Mouse (Mus musculus) MEL (cell line): ENCODE results near the gene Phf13. TPM values are rescaled to one million over a fixed set of nuclear protein-coding genes. Genes with fewer than 3 reads are reported as not detected.

Experiments used
- DNase-seq: peaks from one replicate; pipeline ENCODE4 v3.0.0; 2011; ENCODE audit warnings: low read depth, low spot score
- H3K27ac ChIP-seq: 2 replicates; pipeline ENCODE4 v1.5.1; 2012; ENCODE audit warnings: low read depth, mild to moderate bottlenecking, control low read depth, low read length, moderate library complexity; ENCODE audit not compliant: control insufficient read depth
- H3K27me3 ChIP-seq, 2 experiments: fragments of 150-350 bp in 1 of 2; sonication (generic) in 1 of 2; 2 replicates each; pipeline ENCODE4 v1.6.1; 2012; ENCODE audit warnings: low read length in 2 of 2, mild to moderate bottlenecking in 2 of 2, improper control_type of control experiment in 1 of 2, moderate library complexity in 1 of 2; ENCODE audit not compliant: insufficient read depth in 2 of 2, control insufficient read depth in 1 of 2
- H3K36me3 ChIP-seq, 2 experiments: 2 replicates each; pipeline ENCODE4 v1.6.1; 2012 to 2014; ENCODE audit warnings: low read length in 2 of 2, improper control_type of control experiment in 1 of 2, inconsistent platforms in 1 of 2, mild to moderate bottlenecking in 1 of 2; ENCODE audit not compliant: insufficient read depth in 2 of 2, control insufficient read depth in 1 of 2
- H3K4me1 ChIP-seq, 2 experiments: fragments of 150-350 bp in 1 of 2; sonication (generic) in 1 of 2; 2 replicates each; pipeline ENCODE4 v1.6.1; 2012; ENCODE audit warnings: low read length in 2 of 2, improper control_type of control experiment in 1 of 2, mild to moderate bottlenecking in 1 of 2; ENCODE audit not compliant: insufficient read depth in 2 of 2, control insufficient read depth in 1 of 2
- H3K4me3 ChIP-seq, 2 experiments: fragments of 150-350 bp in 1 of 2; sonication (generic) in 1 of 2; 2 replicates each; pipeline ENCODE4 v1.5.1; 2012; ENCODE audit warnings: low read depth in 2 of 2, low read length in 2 of 2, mild to moderate bottlenecking in 2 of 2, moderate library complexity in 2 of 2, control low read depth in 1 of 2, improper control_type of control experiment in 1 of 2; ENCODE audit not compliant: control insufficient read depth in 1 of 2, insufficient read depth in 1 of 2
- H3K79me2 ChIP-seq: 2 replicates; pipeline ENCODE4 v1.6.1; 2012; ENCODE audit warnings: mild to moderate bottlenecking, low read length, moderate library complexity; ENCODE audit not compliant: control insufficient read depth, poor library complexity, insufficient read depth
- H3K9ac ChIP-seq: 2 replicates; pipeline ENCODE4 v1.6.1; 2012; ENCODE audit warnings: low read depth, mild to moderate bottlenecking, control low read depth, low read length, moderate library complexity; ENCODE audit not compliant: control insufficient read depth, poor library complexity, severe bottlenecking
- H3K9me3 ChIP-seq: fragments of 150-350 bp; sonication (generic); replicated peaks from 2 replicates; pipeline ENCODE4 v1.6.1; 2012; ENCODE audit warnings: mild to moderate bottlenecking, low read length, improper control_type of control experiment, moderate library complexity; ENCODE audit not compliant: insufficient read depth
- BHLHE40 ChIP-seq: IDR thresholded peaks from 2 replicates; pipeline ENCODE4 v1.6.1; 2012; ENCODE audit warnings: low read depth, mild to moderate bottlenecking, inconsistent platforms, low read length, improper control_type of control experiment, borderline replicate concordance
- CHD2 ChIP-seq: IDR thresholded peaks from 2 replicates; pipeline ENCODE4 v1.6.1; 2011; ENCODE audit warnings: low read length, improper control_type of control experiment
- EP300 ChIP-seq, 2 experiments: IDR thresholded peaks; 2 replicates each; pipeline ENCODE4 v1.6.1; 2011; ENCODE audit warnings: improper control_type of control experiment in 2 of 2, low read length in 2 of 2, low read depth in 1 of 2, mild to moderate bottlenecking in 1 of 2
- ETS1 ChIP-seq: IDR thresholded peaks from 2 replicates; pipeline ENCODE4 v1.6.1; 2012; ENCODE audit warnings: low read depth, mild to moderate bottlenecking, inconsistent platforms, low read length, improper control_type of control experiment, moderate library complexity
- GATA1 ChIP-seq: IDR thresholded peaks from 2 replicates; pipeline ENCODE4 v1.6.1; 2011; ENCODE audit warnings: low read depth, low read length, improper control_type of control experiment
- KAT2A ChIP-seq: conservative IDR thresholded peaks from 2 replicates; pipeline ENCODE4 v1.6.1; 2012; ENCODE audit warnings: low read depth, low read length, improper control_type of control experiment, inconsistent platforms
- MAFK ChIP-seq: IDR thresholded peaks from 2 replicates; pipeline ENCODE4 v1.6.1; 2011; ENCODE audit warnings: low read depth, mild to moderate bottlenecking, low read length, improper control_type of control experiment, borderline replicate concordance
- MYC ChIP-seq: IDR thresholded peaks from 2 replicates; pipeline ENCODE4 v1.6.1; 2011; ENCODE audit warnings: low read depth, mild to moderate bottlenecking, low read length, improper control_type of control experiment, moderate library complexity
- NRF1 ChIP-seq: IDR thresholded peaks from 2 replicates; pipeline ENCODE4 v1.6.1; 2014; ENCODE audit warnings: low read depth, mild to moderate bottlenecking, inconsistent platforms, low read length, improper control_type of control experiment, moderate library complexity; ENCODE audit not compliant: poor library complexity, insufficient read depth, severe bottlenecking
- POLR2A ChIP-seq, 2 experiments: IDR thresholded peaks; 2 replicates each; pipeline ENCODE4 v1.6.1; 2011 to 2012; ENCODE audit warnings: low read length in 2 of 2, mild to moderate bottlenecking in 2 of 2, control low read depth in 1 of 2, improper control_type of control experiment in 1 of 2, low read depth in 1 of 2, moderate library complexity in 1 of 2; ENCODE audit not compliant: control insufficient read depth in 1 of 2, insufficient read depth in 1 of 2, poor library complexity in 1 of 2
- SIN3A ChIP-seq: IDR thresholded peaks from 2 replicates; pipeline ENCODE4 v1.6.1; 2012; ENCODE audit warnings: low read length, improper control_type of control experiment, inconsistent platforms
- SMC3 ChIP-seq: IDR thresholded peaks from 2 replicates; pipeline ENCODE4 v1.6.1; 2011; ENCODE audit warnings: low read depth, low read length, improper control_type of control experiment
- USF2 ChIP-seq, 2 experiments: IDR thresholded peaks; 2 replicates each; pipeline ENCODE4 v1.6.1; 2011 to 2012; ENCODE audit warnings: improper control_type of control experiment in 2 of 2, low read length in 2 of 2, borderline replicate concordance in 1 of 2, inconsistent platforms in 1 of 2, low read depth in 1 of 2, mild to moderate bottlenecking in 1 of 2; ENCODE audit not compliant: insufficient read depth in 1 of 2
- ZKSCAN1 ChIP-seq: IDR thresholded peaks from 2 replicates; pipeline ENCODE4 v1.6.1; 2012; ENCODE audit warnings: low read depth, mild to moderate bottlenecking, inconsistent platforms, low read length, improper control_type of control experiment, moderate library complexity
- ZMIZ1 ChIP-seq: IDR thresholded peaks from 2 replicates; pipeline ENCODE4 v1.6.1; 2012; ENCODE audit warnings: low read depth, mild to moderate bottlenecking, inconsistent platforms, low read length, improper control_type of control experiment, moderate library complexity
- polyA plus RNA-seq, 2 experiments: library from polyadenylated mRNA; stranded (reverse) in 1 of 2; unstranded in 1 of 2; fragments of >175 nt in 1 of 2; fragments of >200 nt in 1 of 2; gene quantifications; 2 replicates each; pipeline versions ENCODE4 v1.2.1 to v1.2.4; 2012; ENCODE audit warnings: low replicate concordance in 2 of 2, low read depth in 1 of 2; ENCODE audit not compliant: insufficient read length in 2 of 2, insufficient read depth in 1 of 2, missing spikeins in 1 of 2
- total RNA-seq: library from RNA; depleted of rRNA; stranded (reverse); fragments of 300-350 nt; gene quantifications from 2 replicates; pipeline ENCODE4 v1.2.3, GENCODE M21; 2012

The Phf13 gene
- total and polyA plus RNA-seq, 3 experiments, result 2.0 to 6.6 TPM; not detected in 1

GRCm38 (mm10) chr4:152026751-152027508 is 30.9 kb upstream of the Phf13 start:
- DNase-seq, result peak; percentile 53
- Histone ChIP-seq H3K4me1 (peaks cover 0 to 22% of the 10 kb centered on the region in 2 experiments; a peak in 3 of 4 replicates), H3K9ac (peak overlapping the region; percentile 84), H3K4me3 (peak overlapping the region; percentile 69 to 71), H3K79me2 (peaks cover 30% of the 10 kb centered on the region), H3K27me3 (no peaks in the 10 kb centered on the region), H3K27ac (peak overlapping the region; percentile 37; the same call in 1 of the 2 replicates), H3K36me3 (peaks cover 0 to 15% of the 10 kb centered on the region in 2 experiments; a peak in 2 of 4 replicates), H3K9me3 (no peaks in the 10 kb centered on the region)
- no peak for TF ChIP-seq SIN3A
- TF ChIP-seq NRF1, result peak; percentile 56; the same call in 1 of the 2 replicates
- TF ChIP-seq BHLHE40, result no peak
- TF ChIP-seq SMC3, result no peak
- TF ChIP-seq ZKSCAN1, result no peak
- no peak for TF ChIP-seq ZMIZ1
- no peak for TF ChIP-seq MYC
- no peak for TF ChIP-seq USF2 (IDR thresholded peaks at IDR 0.05; ENCODE audit: borderline replicate concordance in 1 of 2, insufficient read depth in 1 of 2, low read depth in 1 of 2, low read length in 2 of 2)

DNA sequence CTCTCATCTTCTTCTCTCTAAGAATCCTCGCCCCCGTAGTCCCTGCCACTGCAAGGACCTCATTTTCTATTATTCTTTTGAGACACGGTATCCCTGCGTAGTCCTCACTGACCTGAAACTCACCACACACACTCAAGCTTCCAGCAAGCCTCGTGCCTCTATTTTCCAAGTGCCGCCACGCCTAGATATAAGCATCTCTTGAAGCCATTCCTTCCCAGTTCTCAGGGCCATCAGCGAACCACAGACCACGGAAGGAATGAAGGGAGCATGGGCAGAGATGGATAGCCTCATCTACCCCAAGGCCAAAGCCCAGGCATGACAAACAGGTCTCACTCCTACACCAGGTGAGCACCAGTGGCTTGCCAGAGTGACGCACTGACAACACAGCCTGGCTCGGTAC is 28.5 kb upstream of the Phf13 start:
- no peaks in the 10 kb centered on the region for H3K27me3 ChIP-seq
- H3K79me2 ChIP-seq, result peaks cover 30% of the 10 kb centered on the region
- no peak for DNase-seq
- H3K36me3 ChIP-seq, result peaks cover 0 to 15% of the 10 kb centered on the region in 2 experiments; a peak in 2 of 4 replicates
- H3K9ac ChIP-seq, result no peak overlapping the region
- no peak overlapping the region for H3K27ac ChIP-seq
- TF ChIP-seq POLR2A (IDR thresholded peaks at IDR 0.05; ENCODE audit: control insufficient read depth in 1 of 2, insufficient read depth in 1 of 2, low read depth in 1 of 2, low read length in 2 of 2, poor library complexity in 1 of 2) (no peak), NRF1 (no peak), GATA1 (no peak), MAFK (no peak), CHD2 (no peak), EP300 (IDR thresholded peaks at IDR 0.05; ENCODE audit: low read depth in 1 of 2, low read length in 2 of 2) (no peak), KAT2A (no peak), ETS1 (no peak)
- peaks cover 0 to 22% of the 10 kb centered on the region in 2 experiments; a peak in 3 of 4 replicates for H3K4me1 ChIP-seq
- no peaks in the 10 kb centered on the region for H3K9me3 ChIP-seq
- no peak overlapping the region for H3K4me3 ChIP-seq
